Mouse (Mus musculus): ENCODE data around the gene Cdx2. TPM values are rescaled to one million over a fixed set of nuclear protein-coding genes. Genes with fewer than 3 reads are reported as not detected.

Gene Cdx2
- polyA plus RNA-seq, 1 experiment = not detected

DNA sequence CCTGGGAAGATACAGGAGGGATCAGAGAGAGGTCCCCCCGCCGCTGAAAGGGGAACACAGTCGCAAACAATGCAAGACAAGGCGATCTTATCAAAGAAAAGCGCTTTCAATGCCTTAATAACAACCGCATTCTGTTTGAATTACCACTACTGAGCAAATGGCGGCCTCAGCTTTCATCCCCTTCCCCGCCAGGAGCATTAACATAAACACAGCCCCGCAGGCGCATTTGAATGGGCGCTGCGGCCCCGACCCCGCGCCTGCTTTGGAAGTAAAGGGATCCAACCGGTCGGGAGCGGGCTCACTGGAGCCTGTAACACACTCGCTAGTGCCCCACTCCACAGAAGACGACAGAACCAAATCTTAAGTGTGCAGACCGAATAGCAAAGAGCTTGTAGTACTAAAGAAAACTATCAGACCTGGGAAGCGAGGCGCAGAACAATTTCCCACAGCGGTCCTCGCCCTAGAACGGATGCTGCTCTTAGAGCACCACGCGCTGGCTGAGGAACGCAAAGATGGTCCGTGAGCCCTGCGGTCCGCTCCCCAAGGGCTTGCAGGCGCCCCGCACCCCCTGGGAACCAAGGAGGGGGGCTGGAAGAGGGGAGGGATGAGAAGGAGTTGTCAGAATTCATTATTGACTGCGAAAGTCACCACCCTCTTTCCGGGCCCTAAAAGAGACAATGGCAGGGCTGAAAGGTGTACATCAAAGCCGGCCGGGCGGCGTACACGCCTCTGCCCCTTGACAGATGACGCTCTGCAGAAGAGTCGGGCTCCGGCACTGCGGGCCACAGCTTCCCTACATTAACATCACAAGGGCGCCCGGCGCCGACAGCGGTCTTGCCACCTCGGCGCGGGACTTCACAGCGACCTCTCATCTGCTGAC, 2.6 kb downstream of the Cdx2 start:
- TF ChIP-seq GATA1 (IDR thresholded peaks at IDR 0.05; ENCODE audit: low read length) = no peak

DNA sequence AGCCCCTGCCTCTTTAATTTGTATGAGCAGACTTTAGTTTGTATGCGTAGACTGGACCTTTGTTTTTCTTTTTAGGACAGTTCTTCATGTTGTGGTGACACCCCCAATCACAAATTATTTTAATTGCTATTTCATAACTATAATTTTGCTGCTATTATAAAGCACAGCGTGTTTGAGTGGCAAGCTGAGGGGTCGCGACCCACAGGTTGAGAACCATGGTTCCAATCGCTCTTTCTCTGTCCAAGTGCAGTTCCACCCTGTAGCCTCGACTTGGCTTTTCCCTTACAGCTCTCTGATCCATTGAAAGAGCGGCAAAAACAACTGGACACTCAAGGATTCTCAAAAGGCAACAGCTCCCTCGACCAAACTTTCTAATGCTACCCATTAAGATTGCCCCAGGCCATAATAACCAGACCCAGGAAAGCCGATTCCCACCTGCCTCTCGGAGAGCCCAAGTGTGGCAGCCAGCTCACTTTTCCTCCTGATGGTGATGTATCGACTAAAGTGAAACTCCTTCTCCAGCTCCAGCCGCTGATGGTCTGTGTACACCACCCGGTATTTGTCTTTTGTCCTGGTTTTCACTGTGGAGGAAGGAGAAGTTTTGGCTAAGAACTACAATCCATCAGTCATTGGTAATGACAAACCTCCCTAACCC, 4.2 kb downstream of the Cdx2 start:
- TF ChIP-seq GATA1 (IDR thresholded peaks at IDR 0.05; ENCODE audit: low read length) = no peak

GRCm38 (mm10) chr5:147302141-147302540, 4.9 kb downstream of the Cdx2 start:
- TF ChIP-seq GATA1 (IDR thresholded peaks at IDR 0.05; ENCODE audit: low read length) = no peak

DNA sequence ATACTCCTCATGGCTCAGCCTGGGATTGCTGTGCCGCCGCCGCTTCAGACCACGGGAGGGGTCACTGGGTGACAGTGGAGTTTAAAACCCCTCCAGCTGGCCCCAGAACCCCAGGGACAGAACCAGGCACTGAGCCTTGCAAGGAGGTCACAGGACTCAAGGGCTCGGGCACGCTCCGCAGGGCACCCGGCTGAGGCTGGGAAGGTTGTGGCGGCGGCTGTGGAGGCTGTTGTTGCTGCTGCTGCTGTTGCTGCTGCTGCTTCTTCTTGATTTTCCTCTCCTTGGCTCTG, 5.3 kb downstream of the Cdx2 start:
- no peak for TF ChIP-seq GATA1 (IDR thresholded peaks at IDR 0.05; ENCODE audit: low read length)

DNA sequence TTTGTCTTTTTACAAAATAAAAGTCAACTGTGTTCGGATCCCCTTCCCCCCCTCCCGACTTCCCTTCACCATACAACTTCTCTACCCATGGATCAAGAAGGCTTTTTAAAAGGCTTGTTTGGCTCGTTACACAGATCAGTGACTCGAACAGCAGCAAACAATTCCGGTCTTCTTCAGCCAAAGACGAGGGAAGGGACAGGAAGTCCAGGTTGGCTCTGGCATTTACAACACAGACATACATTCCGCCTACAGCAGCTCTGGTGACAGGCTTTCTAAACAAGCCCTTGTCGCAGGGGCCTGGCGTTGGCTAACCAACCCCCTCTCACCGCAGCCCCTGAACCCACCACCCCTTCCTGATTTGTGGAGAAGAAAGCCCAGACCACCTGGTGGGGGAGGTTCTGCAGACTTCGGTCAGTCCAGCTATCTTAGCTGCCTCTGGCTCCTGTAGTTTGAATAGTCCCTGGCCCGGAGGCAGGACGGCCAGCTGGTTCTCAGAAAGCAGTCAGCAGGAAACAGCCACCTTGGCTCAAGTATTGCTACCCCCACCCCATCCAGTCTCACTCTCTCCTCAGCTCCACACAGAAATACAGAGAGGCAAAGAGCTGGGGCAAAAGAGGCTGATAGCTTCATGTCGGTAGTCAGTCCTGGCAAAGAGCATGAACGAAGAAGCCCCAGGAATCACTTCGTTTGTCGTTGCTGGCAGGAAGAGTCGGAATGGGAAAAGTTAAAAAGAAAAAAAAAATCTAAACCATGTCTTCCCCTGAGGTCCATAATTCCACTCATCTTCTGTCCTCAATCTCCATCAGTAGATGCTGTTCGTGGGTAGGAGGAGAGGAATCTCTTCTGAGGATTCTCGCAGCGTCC, 5.9 kb downstream of the Cdx2 start:
- TF ChIP-seq GATA1 (IDR thresholded peaks at IDR 0.05; ENCODE audit: low read length) = no peak

GRCm38 (mm10) chr5:147300001-147300363, 7.1 kb downstream of the Cdx2 start:
- no peak for TF ChIP-seq GATA1 (IDR thresholded peaks at IDR 0.05; ENCODE audit: low read length)

DNA sequence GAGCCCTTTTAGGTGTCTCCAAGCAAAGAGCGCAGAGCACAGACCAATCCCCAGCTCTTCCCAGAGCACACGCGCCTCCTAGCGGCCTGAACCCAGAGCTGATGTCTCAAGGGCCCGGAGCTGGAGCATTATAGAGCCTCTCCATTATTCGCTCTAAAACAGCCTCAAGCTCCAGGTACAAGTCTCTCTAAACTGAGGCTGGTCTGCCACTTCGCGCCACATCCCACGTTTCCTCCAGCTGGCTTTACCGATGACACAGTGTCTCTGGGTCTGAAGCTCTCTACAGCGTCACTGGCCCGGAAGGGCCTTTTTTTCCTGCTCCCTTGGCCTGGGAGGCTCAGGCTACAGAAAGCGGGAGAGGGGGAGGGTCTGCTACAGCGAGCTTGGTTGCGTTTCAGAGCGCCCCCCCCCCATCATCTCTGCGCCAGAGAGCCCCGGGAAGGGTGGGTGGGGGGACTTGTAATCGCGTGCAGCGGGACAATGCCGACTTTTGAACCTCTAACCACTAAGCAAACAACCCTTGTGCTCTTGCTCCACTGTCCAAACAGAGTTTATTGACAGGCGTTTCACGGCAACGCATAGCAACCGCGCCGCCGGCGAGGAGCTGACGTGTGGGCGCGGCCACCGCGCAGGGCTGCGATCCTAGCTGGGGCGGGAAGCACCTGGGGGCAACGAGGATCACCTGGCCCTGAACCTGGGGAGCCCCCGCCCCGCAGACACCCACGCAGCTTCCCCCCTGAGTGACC, 7.6 kb downstream of the Cdx2 start:
- no peak for TF ChIP-seq GATA1 (IDR thresholded peaks at IDR 0.05; ENCODE audit: low read length)

GRCm38 (mm10) chr5:147297249-147297648, 9.8 kb downstream of the Cdx2 start:
- no peak for TF ChIP-seq GATA1 (IDR thresholded peaks at IDR 0.05; ENCODE audit: low read length)

GRCm38 (mm10) chr5:147294121-147294520, 12.9 kb downstream of the Cdx2 start:
- no peak for TF ChIP-seq GATA1 (IDR thresholded peaks at IDR 0.05; ENCODE audit: low read length)

GRCm38 (mm10) chr5:147293127-147293910, 13.8 kb downstream of the Cdx2 start:
- no peak for TF ChIP-seq GATA1 (IDR thresholded peaks at IDR 0.05; ENCODE audit: low read length)

DNA sequence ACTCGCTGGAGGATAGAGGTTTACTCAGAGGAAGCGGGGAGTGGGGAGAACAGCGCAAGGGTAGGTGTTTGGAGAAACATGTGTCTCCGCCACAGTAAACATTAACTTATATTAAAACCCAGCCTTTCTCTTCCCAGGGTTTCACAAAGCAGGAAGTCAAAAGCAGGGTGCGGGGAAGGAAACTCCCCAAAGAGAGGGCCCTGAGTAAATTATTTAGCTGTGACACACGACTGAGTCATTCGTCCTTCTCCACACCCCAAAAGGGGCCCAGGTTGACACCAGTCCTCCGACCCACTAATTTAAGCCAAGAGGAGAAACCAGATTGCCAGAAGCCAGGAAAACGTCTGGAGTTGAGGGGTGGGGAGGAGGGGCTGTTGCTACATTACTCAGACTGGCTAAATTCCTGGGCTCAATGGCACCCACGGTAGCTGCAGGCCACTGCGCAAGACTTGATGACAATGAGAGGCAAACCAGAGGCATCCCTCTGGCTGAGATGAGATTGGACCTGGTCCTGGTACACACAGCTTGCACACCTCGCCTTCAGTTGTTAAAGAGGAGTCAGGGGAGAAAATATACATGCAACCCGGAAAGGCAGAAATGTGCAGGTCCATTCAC, 14.5 kb downstream of the Cdx2 start:
- TF ChIP-seq GATA1 (IDR thresholded peaks at IDR 0.05; ENCODE audit: low read length) = no peak

DNA sequence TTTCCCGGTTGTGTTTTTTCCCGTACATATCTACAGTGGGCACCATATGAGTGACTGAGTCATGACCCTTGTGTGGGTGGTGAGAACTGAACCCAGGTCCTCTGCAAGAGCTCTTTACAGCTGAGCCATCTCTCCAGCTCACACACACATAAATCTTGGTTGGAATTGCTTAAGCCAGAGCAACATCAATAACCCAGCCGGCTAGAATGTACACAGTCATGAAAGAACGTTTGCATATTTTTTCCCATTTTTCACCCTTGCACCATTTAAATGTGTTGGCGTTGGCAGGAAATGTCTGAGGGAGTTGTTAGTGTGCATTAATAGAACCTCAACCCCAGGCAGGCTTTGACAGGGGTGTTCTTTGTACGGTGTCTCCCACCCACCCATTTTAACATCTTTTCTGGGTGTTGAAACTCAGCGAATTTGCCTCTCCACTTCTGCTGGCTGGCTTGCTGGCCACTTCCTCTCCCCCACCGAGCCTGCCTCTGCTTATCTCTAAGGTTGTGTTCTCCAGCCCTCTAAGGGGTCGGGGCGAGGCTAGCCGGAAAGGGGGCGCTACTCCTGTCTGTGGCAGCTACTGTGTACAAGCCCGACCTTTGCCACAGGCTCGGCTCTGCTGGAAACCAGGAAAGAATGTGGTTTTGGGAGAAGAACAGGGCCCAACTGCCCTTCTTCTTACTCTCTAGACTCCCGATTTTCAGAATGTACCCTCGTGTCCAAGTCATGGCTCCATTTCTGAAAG, 15.1 kb downstream of the Cdx2 start:
- TF ChIP-seq GATA1 (IDR thresholded peaks at IDR 0.05; ENCODE audit: low read length) = no peak

DNA sequence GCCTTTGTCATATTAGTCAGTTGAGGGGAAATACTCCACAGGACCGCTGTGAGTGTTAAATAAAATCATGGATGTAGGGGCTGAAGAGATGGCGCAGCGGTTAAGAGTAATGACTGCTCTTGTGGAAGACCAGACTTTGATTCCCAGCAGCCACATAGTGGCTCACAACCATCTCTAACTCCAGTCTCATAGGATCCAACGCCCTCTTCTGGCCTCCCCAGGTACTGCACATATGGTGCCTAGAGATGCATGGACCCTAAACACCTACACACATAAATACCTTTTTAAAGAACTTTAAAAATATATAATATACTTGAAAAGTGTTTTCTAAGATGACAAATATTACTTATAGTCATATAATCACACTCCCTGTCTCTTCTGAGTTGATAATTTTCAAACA, 22.7 kb downstream of the Cdx2 start:
- TF ChIP-seq GATA1 (IDR thresholded peaks at IDR 0.05; ENCODE audit: low read length) = no peak

- no peak for TF ChIP-seq GATA1 (IDR thresholded peaks at IDR 0.05; ENCODE audit: low read length)
Observed at GRCm38 (mm10) chr5:147277547-147277925, 29.5 kb downstream of the Cdx2 start.
